Mouse (Mus musculus) gastrocnemius, postnatal 14 days (tissue): ENCODE results near the gene Dbx2. TPM values are rescaled to one million over a fixed set of nuclear protein-coding genes. Genes with fewer than 3 reads are reported as not detected.

Experiments
- DNase-seq: peaks from one replicate; pipeline ENCODE4 v3.0.0; 2021; ENCODE audit warnings: mixed read lengths
- intact Hi-C: fragments of 180-260 bp; cut with DNase I; formaldehyde crosslinking; loops from one replicate; pipeline ENCODE4 v1.15.1; 2025; ENCODE audit warnings: low total_unique reads
- total RNA-seq, 2 experiments: library from RNA; stranded (reverse); gene quantifications; 2 replicates each; pipeline ENCODE4 v1.2.3; 2021

The Dbx2 gene
- total RNA-seq, 2 experiments from 2014 or later: not detected

DNA sequence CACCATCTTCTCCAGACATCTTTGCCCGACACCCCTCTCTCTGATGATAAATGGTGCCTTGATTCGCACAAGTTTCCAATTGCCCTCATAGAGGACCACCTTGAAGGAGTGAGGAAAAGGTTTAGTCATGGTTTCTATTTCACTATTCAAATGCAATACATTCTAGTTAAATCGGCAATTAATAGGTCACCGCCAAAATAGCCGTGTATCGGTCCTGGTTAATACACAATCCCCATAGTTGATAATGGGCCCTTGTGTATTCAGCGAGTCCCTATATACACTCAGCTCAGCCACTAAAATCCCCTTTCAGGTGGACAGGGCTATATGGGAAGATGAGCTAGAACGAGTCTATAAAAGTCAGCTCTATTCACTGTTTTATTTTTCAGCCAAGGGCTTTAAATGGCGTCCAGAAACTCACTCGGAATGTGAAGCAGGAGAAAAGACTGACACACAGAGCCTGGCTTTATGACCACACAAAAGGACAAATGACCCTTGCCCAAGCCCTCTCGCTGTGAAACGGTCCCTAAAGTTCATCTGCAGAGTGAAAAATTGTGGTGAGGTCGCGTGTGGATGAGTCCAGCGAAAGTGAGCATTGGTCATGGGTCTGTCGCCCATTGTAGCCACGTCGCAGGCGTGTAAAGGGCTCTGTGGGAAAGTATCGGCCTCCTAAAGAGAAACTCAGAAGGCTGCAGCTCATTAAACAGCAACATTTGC is 16.5 kb downstream of the Dbx2 start:
- intact Hi-C loops: no loop called here
- no peak for DNase-seq

DNA sequence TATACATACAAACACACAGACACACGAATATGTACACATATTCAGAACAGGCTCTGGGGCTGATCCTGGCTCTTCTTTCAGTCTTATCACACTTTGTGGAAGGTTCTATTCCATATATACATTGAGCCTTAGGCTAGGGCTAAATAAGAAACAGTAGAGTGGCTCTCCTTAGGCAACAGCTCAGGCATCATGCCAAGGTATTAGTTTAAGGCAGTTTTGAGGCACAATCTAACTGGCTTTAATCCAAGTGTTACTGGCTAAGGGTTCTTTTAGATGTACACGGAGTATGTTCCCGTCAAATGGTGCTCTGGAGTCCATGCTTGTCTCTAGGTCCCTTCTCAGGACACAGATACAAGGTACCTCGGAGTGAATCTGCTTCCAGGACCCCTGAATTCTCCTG is 31.4 kb downstream of the Dbx2 start:
- intact Hi-C loops: no loop called here
- DNase-seq: no peak

DNA sequence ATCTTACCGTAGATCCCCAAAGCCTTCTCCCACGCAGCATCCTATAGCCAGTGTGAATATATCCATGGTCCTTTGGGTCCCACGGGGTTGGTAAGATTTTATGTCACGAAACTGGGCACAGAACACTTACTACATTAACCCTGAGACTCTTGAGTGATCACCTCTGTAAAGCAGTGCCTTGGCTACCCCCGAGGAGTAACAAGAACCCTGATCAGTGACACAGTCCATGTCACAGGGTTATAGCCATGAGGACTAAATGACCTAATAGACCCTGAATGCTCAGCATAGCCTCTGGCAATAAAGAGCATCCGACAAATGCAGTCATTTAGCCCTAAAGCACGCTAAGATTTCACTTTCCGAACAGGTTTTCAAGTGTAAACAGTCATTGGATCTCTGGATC is 33.0 kb downstream of the Dbx2 start:
- intact Hi-C loops: no loop called here
- no peak for DNase-seq

DNA sequence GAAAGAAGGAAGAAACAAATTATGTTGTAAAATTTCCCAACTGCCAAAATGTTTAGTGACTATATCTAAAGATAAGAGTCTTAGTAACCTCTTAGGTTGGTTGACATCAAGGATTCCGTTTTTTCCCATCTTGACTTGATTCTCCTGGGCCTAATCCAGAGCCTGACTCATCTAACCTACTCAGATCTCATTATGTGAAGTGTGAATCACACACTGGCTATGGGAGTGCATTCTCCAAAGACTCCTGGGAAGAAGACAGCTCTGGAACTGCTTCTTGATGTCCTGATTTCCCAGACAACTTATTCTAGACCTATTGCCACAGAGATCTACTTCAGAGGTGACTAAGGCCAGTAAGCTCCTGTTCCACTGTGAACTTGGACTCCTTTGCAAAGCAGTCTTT is 43.2 kb downstream of the Dbx2 start:
- intact Hi-C loops: no loop called here
- no peak for DNase-seq

DNA sequence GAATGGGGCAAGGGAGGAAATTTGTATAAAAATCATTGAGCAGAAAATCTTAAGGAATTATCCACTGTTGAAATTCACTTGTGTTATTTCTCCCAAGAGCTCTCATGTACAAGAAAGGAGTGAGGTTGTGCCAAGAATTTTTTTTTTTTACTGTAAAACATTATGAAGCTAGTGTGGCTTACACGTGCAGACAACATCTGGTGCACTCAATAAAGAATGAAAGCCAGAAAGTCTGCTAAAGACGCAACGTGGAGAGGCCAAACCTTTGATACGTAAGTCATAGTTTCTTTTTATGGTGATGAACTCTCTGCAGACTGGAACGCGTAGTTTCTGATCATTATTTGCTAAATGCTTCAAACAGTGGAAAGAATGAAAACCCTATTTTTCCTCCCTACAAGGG is 54.6 kb downstream of the Dbx2 start:
- intact Hi-C loops: no loop called here
- DNase-seq: no peak

DNA sequence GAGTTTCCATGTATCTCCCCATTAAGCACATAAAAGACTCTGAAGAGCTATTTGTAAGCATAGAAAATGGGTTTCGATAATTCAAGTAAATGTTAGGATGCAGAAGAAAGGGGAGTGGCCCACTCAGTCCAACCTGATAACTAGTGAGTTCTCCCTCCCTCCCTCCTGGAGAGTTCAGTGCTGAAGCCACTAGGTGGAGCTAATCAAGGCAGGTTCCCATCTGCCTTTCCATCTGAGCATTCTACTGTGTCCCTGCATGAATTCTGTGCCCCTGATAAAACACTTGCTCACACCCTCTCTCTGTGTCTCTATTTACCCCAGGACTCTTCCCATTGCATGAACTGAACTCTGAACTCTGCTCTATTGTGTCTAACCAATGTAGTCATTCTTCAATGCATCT is 57.1 kb downstream of the Dbx2 start:
- no peak for DNase-seq
- intact Hi-C loops: no loop called here

DNA sequence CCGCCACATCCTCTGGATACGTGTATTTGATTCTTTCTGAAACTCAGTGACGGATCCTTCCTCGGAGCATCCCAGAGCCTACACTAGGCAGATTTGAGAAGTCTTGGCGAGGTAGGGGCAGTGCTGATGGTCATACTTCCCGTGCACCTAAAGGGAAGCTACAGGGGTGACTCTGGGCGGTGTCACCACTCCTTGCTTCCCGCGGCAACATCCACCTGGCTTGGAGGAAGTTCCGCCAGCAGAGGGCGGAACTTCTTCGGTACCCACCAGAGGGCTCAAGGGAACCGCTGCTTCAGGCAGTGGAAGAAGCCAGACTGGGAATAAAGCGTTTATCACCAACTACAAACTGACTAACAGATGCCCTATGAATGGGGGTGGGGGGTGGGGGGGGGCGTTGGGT is 68.9 kb downstream of the Dbx2 start:
- DNase-seq: no peak

DNA sequence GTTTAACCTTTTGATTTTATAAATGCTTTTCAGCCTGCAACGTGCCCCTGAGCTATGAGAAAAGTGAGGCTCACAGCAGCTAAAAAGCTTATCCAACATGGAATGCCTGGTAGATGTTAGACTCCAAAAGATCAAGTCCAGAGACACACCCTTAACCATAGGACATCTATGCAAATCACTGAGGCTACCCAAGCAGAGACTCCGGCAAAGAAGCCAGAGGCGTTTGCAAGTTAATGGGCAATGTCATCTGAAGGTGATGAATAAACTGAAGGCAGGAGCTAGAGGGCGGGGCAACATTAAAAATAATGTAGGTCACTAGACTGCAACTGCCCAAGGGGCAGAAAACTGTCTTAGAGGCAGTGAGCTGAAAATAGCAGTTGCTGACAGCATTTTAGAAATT is 70.9 kb downstream of the Dbx2 start:
- no peak for DNase-seq
- intact Hi-C loops: no loop called here

More for the DNA sequence above, 68.9 kb downstream of the Dbx2 start:
- intact Hi-C loops: no loop called here

DNA sequence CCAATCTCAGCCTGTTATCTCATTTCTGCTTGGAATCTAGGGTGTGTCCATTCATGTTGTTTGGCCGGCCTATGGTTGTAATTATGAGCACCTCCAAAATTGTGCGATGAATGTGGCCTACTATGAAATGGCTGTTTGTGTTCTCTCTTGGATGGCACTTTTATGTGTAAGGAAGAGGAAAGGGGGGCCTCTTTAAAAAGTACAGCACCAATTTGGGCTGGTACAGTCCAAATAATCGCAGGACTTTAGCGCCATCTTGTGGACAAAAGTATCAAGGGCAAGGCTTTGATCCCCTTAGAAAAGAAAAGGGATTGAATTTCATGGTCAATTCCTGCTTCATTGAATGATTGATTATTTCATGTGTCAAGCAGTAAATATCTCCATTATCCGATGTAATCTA is 81.1 kb downstream of the Dbx2 start:
- DNase-seq: peak; percentile 12

More for the DNA sequence above, 81.1 kb downstream of the Dbx2 start:
- intact Hi-C loops: loop anchor here (5.0 to 10.0 kb wide), 2 partner anchors 802 to 850 kb away; no protein-coding TSS in a partner anchor

Other genes with a start within 250 kb of the Dbx2 start
- under 1 TPM; 0.33 to 0.51 TPM for gene Nell2, start 127.4 kb downstream of the Dbx2 start, total RNA-seq
- 10 to 100 TPM; 41.5 to 51.9 TPM for gene Ano6, start 134.9 kb upstream of the Dbx2 start, total RNA-seq